Mouse (Mus musculus): Measurements from ENCODE around the gene Polr2f. TPM values are rescaled to one million over a fixed set of nuclear protein-coding genes. Genes with fewer than 3 reads are reported as not detected.

Polr2f gene
- total and polyA plus RNA-seq, 3 experiments: 423 to 510 TPM; not detected in 1

DNA sequence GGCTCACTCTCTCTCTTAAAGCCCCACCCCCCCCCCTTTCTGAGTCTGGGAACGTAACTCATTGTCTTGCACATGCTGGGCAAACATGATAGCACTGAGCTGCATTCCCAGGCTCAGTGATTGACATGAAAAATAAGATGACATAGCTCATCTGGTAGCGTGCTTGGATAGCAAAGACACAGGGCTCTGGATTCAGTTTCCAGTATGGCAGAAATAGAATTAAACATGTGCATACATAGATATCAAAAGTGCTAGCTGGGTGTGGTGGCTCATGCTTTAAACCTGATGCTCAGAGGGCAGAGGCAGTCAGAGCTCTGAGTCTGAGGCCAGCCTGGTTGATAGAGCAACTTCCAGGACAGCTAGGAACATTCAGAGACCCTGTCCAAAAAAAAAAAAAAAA is 35.0 kb upstream of the Polr2f start:
- Histone ChIP-seq H3K36me3 (ENCODE audit: control insufficient read depth in 1 of 2, insufficient read depth in 2 of 2, low read length in 2 of 2) (peaks cover 0 to 6% of the 10 kb centered on the region in 2 experiments; a peak in 2 of 4 replicates), H3K27ac (ENCODE audit: control insufficient read depth, low read depth, low read length) (no peak overlapping the region), H3K9ac (ENCODE audit: control insufficient read depth, low read depth, low read length, poor library complexity, severe bottlenecking) (no peak overlapping the region), H3K4me1 (ENCODE audit: control insufficient read depth in 1 of 2, insufficient read depth in 2 of 2, low read length in 2 of 2) (peaks cover 3 to 8% of the 10 kb centered on the region in 2 experiments; a peak in 3 of 4 replicates), H3K79me2 (ENCODE audit: control insufficient read depth, insufficient read depth, low read length, poor library complexity) (no peaks in the 10 kb centered on the region; the same call in 1 of the 2 replicates), H3K9me3 (replicated peaks; ENCODE audit: insufficient read depth, low read length) (no peaks in the 10 kb centered on the region), H3K27me3 (ENCODE audit: control insufficient read depth in 1 of 2, insufficient read depth in 2 of 2, low read length in 2 of 2) (no peaks in the 10 kb centered on the region), H3K4me3 (ENCODE audit: control insufficient read depth in 1 of 2, insufficient read depth in 1 of 2, low read depth in 2 of 2, low read length in 2 of 2) (no peak overlapping the region)
- no peak for DNase-seq (ENCODE audit: low read depth, low spot score)
- TF ChIP-seq CHD1 (IDR thresholded peaks at IDR 0.05; ENCODE audit: low read depth, low read length): no peak
- no peak for TF ChIP-seq MAX (IDR thresholded peaks at IDR 0.05; ENCODE audit: low read length)
- no peak for TF ChIP-seq MEF2A (IDR thresholded peaks at IDR 0.05; ENCODE audit: extremely low read depth, insufficient replicate concordance, low read depth, low read length, poor library complexity, severe bottlenecking)
- no peak for TF ChIP-seq CTCF (IDR thresholded peaks at IDR 0.05 in 2 of 3, conservative IDR thresholded peaks at IDR 0.05 in 1 of 3; ENCODE audit: control insufficient read depth in 1 of 3, insufficient read depth in 1 of 3, low read depth in 2 of 3, low read length in 3 of 3, poor library complexity in 1 of 3, severe bottlenecking in 1 of 3)
- TF ChIP-seq ZNF384 (IDR thresholded peaks at IDR 0.05; ENCODE audit: low read depth, low read length): no peak
- no peak for TF ChIP-seq KAT2A (conservative IDR thresholded peaks at IDR 0.05; ENCODE audit: low read depth, low read length)
- no peak for TF ChIP-seq POLR2A (IDR thresholded peaks at IDR 0.05; ENCODE audit: control insufficient read depth in 1 of 2, insufficient read depth in 1 of 2, low read depth in 1 of 2, low read length in 2 of 2, poor library complexity in 1 of 2)
- no peak for TF ChIP-seq USF2 (IDR thresholded peaks at IDR 0.05; ENCODE audit: borderline replicate concordance in 1 of 2, insufficient read depth in 1 of 2, low read depth in 1 of 2, low read length in 2 of 2)
- no peak for TF ChIP-seq UBTF (IDR thresholded peaks at IDR 0.05; ENCODE audit: borderline replicate concordance, insufficient read depth, low read depth, low read length)
- TF ChIP-seq ZC3H11A (IDR thresholded peaks at IDR 0.05; ENCODE audit: low read depth, low read length): no peak
- TF ChIP-seq GATA1 (IDR thresholded peaks at IDR 0.05; ENCODE audit: low read depth, low read length): no peak
- no peak for TF ChIP-seq SMC3 (IDR thresholded peaks at IDR 0.05; ENCODE audit: low read depth, low read length)
- no peak for TF ChIP-seq TAL1 (IDR thresholded peaks at IDR 0.05; ENCODE audit: low read length)
- TF ChIP-seq ELF1 (IDR thresholded peaks at IDR 0.05; ENCODE audit: low read depth, low read length): no peak
- no peak for TF ChIP-seq CHD2 (IDR thresholded peaks at IDR 0.05; ENCODE audit: low read length)
- TF ChIP-seq E2F4 (IDR thresholded peaks at IDR 0.05; ENCODE audit: borderline replicate concordance, low read depth, low read length): no peak
- no peak for TF ChIP-seq POLR2AphosphoS2 (IDR thresholded peaks at IDR 0.05; ENCODE audit: low read length)

DNA sequence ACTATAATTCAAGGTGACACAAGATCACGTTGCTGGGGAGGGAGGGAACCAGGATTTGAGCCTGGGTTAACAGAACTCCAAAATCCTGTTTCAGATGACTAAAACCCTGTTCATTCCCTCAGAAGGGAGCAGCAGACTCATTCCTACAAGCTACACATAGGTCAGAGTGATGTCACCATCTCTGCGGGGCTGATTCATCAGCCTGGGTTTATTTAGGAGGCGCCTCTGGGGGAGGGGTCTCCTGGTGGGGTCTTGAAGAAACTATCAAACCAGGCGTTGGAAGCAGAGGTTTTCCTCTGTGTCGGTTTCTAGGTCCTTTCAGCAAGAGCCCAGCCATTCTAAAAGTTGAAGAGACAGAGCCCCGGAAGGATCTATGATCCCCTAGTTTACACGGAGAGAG is 32.8 kb upstream of the Polr2f start:
- H3K9me3 ChIP-seq (replicated peaks; ENCODE audit: insufficient read depth, low read length): no peaks in the 10 kb centered on the region
- peak overlapping the region; percentile 91 for H3K9ac ChIP-seq (ENCODE audit: control insufficient read depth, low read depth, low read length, poor library complexity, severe bottlenecking)
- H3K27me3 ChIP-seq (ENCODE audit: control insufficient read depth in 1 of 2, insufficient read depth in 2 of 2, low read length in 2 of 2): no peaks in the 10 kb centered on the region
- peak overlapping the region; percentile 76 to 80 for H3K4me3 ChIP-seq (ENCODE audit: control insufficient read depth in 1 of 2, insufficient read depth in 1 of 2, low read depth in 2 of 2, low read length in 2 of 2)
- peaks cover 0 to 6% of the 10 kb centered on the region in 2 experiments; a peak in 2 of 4 replicates for H3K36me3 ChIP-seq (ENCODE audit: control insufficient read depth in 1 of 2, insufficient read depth in 2 of 2, low read length in 2 of 2)
- H3K79me2 ChIP-seq (ENCODE audit: control insufficient read depth, insufficient read depth, low read length, poor library complexity): no peaks in the 10 kb centered on the region; the same call in 1 of the 2 replicates
- H3K27ac ChIP-seq (ENCODE audit: control insufficient read depth, low read depth, low read length): peak overlapping the region; percentile 26; the same call in 1 of the 2 replicates
- DNase-seq (ENCODE audit: low read depth, low spot score): no peak
- no peak for TF ChIP-seq MAZ (IDR thresholded peaks at IDR 0.05; ENCODE audit: low read depth, low read length)
- no peak for TF ChIP-seq GATA1 (IDR thresholded peaks at IDR 0.05; ENCODE audit: low read depth, low read length)
- no peak for TF ChIP-seq USF1 (IDR thresholded peaks at IDR 0.05; ENCODE audit: low read depth, low read length)
- TF ChIP-seq ETS1 (IDR thresholded peaks at IDR 0.05; ENCODE audit: low read depth, low read length): no peak
- TF ChIP-seq MXI1 (IDR thresholded peaks at IDR 0.05; ENCODE audit: low read depth, low read length): no peak
- no peak for TF ChIP-seq ZKSCAN1 (IDR thresholded peaks at IDR 0.05; ENCODE audit: low read depth, low read length)
- TF ChIP-seq ZNF384 (IDR thresholded peaks at IDR 0.05; ENCODE audit: low read depth, low read length): no peak
- TF ChIP-seq UBTF (IDR thresholded peaks at IDR 0.05; ENCODE audit: borderline replicate concordance, insufficient read depth, low read depth, low read length): no peak
- TF ChIP-seq SIN3A (IDR thresholded peaks at IDR 0.05; ENCODE audit: low read length): no peak
- TF ChIP-seq JUND (IDR thresholded peaks at IDR 0.05; ENCODE audit: low read depth, low read length): no peak
- no peak for TF ChIP-seq BHLHE40 (IDR thresholded peaks at IDR 0.05; ENCODE audit: borderline replicate concordance, low read depth, low read length)
- TF ChIP-seq MEF2A (IDR thresholded peaks at IDR 0.05; ENCODE audit: extremely low read depth, insufficient replicate concordance, low read depth, low read length, poor library complexity, severe bottlenecking): no peak
- no peak for TF ChIP-seq KAT2A (conservative IDR thresholded peaks at IDR 0.05; ENCODE audit: low read depth, low read length)
- no peak for TF ChIP-seq GABPA (IDR thresholded peaks at IDR 0.05; ENCODE audit: low read depth, low read length)
- TF ChIP-seq POLR2AphosphoS5 (IDR thresholded peaks at IDR 0.05; ENCODE audit: borderline replicate concordance, low read depth, low read length): no peak
- TF ChIP-seq MAX (IDR thresholded peaks at IDR 0.05; ENCODE audit: low read length): no peak
- no peak for TF ChIP-seq MAFK (IDR thresholded peaks at IDR 0.05; ENCODE audit: borderline replicate concordance, low read depth, low read length)
- no peak for TF ChIP-seq MYB (IDR thresholded peaks at IDR 0.05; ENCODE audit: low read depth, low read length)
- no peak for TF ChIP-seq RAD21 (IDR thresholded peaks at IDR 0.05; ENCODE audit: low read depth, low read length)
- peaks cover 3 to 8% of the 10 kb centered on the region in 2 experiments; a peak in 3 of 4 replicates for H3K4me1 ChIP-seq (ENCODE audit: control insufficient read depth in 1 of 2, insufficient read depth in 2 of 2, low read length in 2 of 2)
